Mouse (Mus musculus) brain, adult 2 months (tissue): ENCODE measurements around the gene Phlpp1.

ENCODE experiments used
- DNase-seq: peaks from one replicate; pipeline ENCODE4 v3.0.0; 2011; ENCODE audit warnings: low read depth, low spot score

Phlpp1 gene

DNA sequence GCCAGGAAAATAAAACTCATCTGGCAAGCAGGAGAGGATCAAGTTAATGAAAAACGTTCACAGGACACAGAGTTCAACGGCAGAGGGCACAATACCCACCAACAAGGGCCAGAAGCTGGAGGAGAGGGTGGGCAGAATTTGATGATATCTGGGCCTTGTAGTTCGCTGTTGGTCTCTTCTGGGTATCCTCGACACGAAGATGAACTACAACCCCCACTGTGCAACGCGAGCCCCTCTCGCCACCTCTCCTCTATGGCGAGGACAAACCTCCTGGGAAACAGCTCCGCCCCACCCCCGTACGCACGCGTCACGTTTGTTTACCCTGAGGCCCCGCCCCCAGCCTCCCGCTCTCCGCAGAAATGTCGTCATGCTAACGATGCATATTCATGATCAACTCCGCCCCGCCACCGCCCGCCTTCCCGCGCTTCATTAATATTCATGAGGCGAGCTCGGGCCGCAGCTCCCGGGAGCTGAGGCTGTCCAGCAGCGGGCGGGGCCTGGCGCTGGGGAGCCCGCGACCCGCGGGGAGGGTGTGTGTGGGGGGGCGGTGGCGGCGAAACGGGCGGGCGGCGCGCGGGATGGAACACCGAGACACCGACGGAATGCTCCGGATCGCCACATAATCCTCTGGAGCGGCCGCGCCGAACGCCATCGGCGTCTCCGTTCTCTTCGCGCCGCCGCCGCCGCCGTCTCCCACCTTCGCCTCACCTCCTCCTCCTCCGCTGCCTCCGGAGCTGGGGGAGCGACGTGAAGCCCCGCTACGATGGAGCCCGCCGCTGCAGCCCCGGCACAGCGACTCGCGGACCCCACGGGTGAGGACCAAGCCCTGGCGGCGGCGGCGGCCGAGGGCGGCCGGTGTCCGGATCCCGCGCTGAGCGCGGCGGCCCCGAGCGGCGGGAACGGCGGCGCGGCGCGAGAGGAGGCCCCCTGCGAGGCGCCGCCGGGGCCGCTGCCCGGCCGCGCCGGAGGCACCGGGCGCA is at the start of gene Phlpp1:
TSS of gene Phlpp1 (plus strand) at position 512 of the 980 bp plus-strand sequence.
- peak; percentile 100 for DNase-seq

- peak; percentile 58 for DNase-seq
Measured at GRCm38 (mm10) chr1:106126601-106127000, 45.0 kb upstream of the Phlpp1 start.

GRCm38 (mm10) chr1:106131697-106132349 is 39.7 kb upstream of the Phlpp1 start:
- DNase-seq, result no peak

DNA sequence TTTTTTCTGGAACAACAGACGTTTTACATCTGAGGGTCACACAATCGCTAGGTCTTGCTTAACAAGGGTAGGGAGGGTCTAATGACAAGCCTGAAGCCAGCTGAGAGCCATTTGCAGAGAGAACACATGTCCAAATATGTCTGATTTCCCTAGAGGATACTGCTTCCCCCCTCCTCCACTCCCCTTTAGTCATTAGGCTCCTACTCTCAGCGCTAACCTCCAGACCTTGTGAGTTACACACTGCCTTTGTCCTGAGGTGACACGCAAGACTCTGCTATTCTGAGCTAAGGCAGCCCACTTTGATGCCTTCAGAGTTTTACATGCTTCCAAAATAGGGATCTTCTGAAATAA is 39.2 kb upstream of the Phlpp1 start:
- peak; percentile 26 for DNase-seq

DNA sequence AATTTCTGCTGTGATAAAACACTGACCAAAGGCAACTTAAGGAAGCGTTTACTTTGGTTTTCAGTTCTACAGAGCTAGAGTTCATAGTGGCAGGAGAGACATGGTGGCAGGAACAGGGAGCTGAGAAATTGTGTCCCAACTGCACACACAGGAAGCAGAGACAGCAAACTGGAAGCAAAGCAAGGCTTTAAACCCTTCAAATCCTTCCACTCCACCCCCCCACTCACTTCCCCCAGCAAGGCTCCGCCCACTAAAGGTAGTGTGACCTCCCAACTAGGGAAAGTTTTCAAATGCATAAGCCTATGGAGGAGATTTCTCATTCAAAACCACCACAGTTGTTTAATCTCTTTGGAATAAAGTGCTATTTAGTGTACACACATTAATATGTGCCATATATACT is 32.9 kb upstream of the Phlpp1 start:
- no peak for DNase-seq

GRCm38 (mm10) chr1:106139137-106139536 is 32.4 kb upstream of the Phlpp1 start:
- DNase-seq, result no peak

DNA sequence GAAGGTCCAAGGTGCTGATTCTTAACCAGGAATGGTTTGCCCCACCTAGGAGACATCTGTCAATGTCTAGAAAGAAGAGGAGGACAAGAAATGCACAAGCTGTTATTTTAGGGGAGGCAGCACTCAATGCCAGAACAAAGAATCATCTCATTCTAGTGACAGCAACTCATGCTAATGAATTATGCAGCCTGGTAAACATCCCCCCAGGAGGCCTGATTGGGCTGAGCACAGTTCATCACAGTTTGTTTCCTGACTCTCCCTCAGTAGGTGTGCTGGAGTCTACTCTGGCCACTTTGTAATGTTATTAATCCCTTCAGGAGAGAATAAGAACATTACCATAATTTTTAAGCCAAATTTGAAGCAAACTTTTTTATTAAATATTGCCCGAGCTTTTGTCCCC is 29.5 kb upstream of the Phlpp1 start:
- DNase-seq, result peak; percentile 26

DNA sequence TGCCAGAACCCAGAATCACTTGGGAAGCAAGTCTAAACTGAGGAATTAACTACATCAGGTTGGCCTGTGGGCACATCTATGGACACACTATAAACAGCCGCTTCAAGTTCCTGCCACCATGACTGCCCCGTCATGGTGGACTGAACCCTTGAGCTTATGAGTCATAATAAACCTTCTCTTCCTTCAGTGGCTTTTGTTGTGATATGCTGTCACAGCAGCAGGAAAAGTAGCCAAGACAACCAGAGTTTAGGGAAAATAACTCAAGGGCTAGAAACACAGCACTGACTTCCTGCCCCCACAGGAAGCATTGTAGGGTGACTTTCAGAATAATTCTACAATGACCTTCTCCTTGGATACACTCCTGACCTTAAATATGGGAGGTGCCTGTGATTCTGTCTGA is 27.0 kb upstream of the Phlpp1 start:
- DNase-seq, result no peak

- DNase-seq, result no peak
Measured at GRCm38 (mm10) chr1:106145055-106145454, 26.5 kb upstream of the Phlpp1 start.

- no peak for DNase-seq
Measured at GRCm38 (mm10) chr1:106145565-106146190, 25.9 kb upstream of the Phlpp1 start.

DNA sequence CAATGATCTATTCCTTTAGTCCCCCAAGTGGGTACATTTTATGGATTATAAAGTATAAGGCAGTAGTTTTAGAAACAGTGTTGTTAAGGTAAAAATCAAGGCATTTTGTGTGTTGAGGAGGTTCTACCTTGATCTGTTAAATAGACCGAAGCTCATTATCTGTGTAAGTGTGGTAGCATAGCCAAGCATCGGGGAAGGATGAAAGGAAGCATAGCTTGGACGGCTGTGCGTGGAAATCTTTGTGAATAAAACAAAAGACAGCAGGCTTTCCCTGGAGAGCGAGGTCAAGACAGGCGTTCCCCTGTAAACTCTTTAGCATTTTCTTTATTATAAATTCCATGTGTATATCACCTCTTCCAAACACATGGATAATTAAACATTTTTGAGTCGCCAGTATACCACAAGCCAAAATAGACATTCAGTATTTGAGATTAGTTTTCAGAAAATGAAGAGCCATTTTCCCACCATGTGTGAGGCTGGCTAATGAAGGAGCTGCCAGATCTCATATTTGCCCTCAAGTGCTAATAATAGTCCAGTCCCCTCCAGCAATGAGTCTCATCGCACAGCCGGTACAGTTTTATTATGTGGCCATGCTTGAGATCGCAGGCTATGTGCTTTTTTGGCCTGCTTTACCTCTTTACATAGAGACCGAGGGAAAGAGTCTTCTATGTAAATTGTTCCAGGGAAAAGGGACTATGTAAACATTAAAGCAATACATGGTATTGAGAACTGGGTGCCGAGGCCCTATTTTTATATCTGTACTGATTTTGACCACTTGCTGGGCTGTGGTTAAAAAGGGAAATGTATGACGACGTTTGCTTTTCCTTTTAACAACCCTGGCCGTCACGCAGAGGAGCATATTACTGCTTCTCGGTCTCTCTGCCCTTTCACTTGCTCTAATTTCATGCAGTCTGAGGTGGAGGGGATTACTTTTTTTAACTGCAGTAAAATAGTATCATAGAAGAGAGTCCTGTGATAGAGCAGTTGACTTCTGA is 22.9 kb upstream of the Phlpp1 start:
- DNase-seq, result peak; percentile 45

- DNase-seq, result peak; percentile 52
Measured at GRCm38 (mm10) chr1:106151846-106152245, 19.7 kb upstream of the Phlpp1 start.

GRCm38 (mm10) chr1:106152742-106153141 is 18.8 kb upstream of the Phlpp1 start:
- DNase-seq, result no peak

DNA sequence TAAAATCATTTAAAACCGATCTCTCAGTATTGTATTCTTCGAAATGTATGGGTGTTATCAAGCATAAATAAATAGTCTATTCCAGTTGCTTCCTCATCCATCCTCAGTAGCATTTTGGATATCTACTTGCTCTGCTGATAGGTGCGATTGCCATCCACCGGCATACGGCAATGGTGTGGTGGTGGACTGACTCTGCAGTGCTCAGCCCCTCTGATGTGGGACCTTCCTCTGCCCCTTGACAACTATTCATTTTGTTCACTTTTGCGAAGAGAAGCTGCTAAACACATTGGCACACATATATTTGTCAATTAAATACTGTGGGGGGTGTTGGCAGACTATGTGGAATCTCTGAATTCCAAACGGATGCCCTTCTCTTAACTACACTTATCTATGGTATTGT is 17.0 kb upstream of the Phlpp1 start:
- no peak for DNase-seq

- peak; percentile 95 for DNase-seq
Measured at GRCm38 (mm10) chr1:106155087-106155567, 16.4 kb upstream of the Phlpp1 start.

DNA sequence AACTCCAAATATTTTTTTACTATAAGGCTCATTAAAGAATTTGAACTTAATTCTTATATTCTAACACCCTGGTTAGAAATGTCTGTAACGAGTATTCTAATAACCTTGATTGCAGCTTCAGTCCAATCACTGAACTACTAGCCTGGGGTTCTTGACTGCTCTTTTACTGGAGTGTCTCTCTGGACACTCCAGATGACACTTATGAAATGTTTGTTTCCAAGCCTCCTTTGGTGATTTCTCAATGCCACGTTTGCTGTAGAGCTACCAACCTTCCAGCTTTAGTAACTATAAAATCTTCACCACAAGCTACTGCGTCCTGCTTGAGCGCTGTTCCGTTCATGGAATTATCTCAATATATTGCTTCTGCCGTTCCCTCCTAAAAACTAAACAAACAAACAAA is 15.8 kb upstream of the Phlpp1 start:
- DNase-seq, result no peak

DNA sequence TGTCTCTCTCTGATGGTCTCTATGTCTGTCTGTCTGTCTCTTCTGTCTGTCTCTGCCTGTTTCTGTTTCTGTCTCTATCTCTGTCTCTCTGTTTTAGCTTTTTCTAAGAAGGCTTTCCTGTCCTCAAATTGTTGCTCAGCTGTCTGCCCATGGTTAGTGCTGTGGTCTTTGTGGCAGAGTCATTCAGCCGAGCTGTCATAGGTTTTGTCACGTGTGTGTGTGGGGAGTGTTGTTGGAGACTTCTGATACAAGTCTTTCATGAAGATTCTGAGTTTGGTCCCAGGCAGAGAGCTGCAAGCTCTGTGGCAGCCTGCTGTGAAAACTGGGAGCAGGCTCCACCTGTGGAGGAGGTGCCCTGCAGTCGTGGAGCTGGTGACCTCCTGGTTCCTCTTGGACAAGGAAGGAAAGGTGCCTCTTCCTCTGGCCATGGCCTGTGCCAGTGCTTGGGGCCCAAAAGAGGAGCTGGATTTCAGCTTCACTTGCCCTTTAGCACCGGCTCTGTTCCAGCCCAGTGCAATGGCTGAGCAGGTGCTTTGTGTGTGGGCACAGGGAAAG is 13.5 kb upstream of the Phlpp1 start:
- DNase-seq, result no peak

DNA sequence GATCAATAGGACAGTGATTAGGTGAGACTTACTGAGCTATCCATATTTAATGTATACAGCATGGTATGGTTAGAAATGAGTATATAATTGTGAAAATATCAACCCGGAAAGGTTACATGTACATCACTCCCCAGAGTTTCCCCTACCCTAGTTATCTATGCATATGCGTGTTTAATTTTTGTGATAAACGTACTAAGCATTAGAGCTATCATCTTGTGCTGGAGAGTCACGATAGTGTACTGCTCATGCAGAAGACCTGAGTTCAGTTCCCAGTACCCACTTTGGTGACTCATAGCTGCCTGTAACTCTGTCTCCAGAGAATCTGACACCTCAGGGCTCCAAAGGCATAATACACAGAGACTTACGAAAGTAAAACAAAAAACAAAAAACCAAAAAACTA is 11.9 kb upstream of the Phlpp1 start:
- no peak for DNase-seq

DNA sequence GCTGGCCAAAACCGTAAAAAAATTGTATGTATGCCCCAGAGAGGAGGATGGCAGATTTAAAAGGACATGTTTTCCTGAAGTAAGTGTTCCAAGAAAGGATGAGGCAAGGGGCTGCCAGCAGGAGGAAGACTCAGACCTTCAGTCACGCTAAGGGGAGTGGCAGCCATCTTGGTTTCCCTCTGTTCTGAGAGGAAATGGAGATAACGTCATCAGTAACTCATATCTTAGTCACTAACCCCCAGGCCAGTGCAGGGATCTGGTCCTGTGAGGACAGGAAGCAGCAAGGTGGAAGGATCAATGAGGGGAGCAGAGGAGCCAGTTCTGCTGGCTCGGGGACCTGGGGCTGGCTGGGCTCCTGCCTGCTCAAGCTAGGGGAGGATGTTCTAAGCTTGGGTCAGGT is 10.6 kb upstream of the Phlpp1 start:
- no peak for DNase-seq

GRCm38 (mm10) chr1:106162581-106162980 is 9.0 kb upstream of the Phlpp1 start:
- DNase-seq, result no peak

DNA sequence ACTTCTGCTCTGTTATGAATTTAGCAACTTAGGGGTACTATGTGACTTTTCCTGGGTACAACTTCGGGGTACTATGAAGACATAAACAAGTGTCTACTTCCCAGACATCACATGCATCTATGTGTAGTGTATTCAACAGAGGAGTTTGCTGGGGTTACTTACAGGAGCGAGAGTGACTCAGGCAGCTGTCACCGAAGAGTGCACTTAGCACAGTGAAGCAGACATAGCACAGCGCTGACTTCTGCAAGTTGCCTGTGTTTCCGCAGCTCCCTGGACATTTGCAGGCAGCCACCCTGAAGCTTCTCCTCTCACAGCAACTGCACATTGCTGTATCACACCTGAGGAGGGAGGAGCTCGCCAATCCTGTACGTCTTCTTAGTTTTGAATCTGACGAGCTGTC is 8.2 kb upstream of the Phlpp1 start:
- DNase-seq, result no peak
